In genomic region chr13:64402006-64402405, GRCm38 (mm10) we compare ENCODE assay signal across 10 mouse cellular contexts. TPM values are rescaled to one million over a fixed set of nuclear protein-coding genes. Genes with fewer than 3 reads are reported as not detected.
DNase-seq lines count a peak whose midpoint lies in the region; ATAC-seq lines count a peak whose summit lies in the region.
"Had no signal": no experiment of that assay in that cellular context is flagged by ENCODE, and none has a peak within 500 bp of the region (broad histone marks: within the 10 kb centered on the region; RNA-seq: fewer than 3 reads in every experiment).

No protein-coding gene starts in this region.

- H3K4me2 ChIP-seq in kidney, embryonic 15.5 days = no peak overlapping the region
- no peak overlapping the region for H3K4me2 ChIP-seq in midbrain, embryonic 14.5 days (ENCODE audit: low read length)
- no peak overlapping the region for H3K4me2 ChIP-seq in forebrain, embryonic 15.5 days (replicated peaks)

- H3K4me3 ChIP-seq in kidney, embryonic 15.5 days (replicated peaks) = no peak overlapping the region
- H3K4me3 ChIP-seq in macrophage (ENCODE audit: inconsistent target) = no peak overlapping the region
- H3K4me3 ChIP-seq in midbrain, embryonic 14.5 days (replicated peaks; ENCODE audit: low read depth, low read length) = no peak overlapping the region
- H3K4me3 ChIP-seq in forebrain, embryonic 15.5 days = no peak overlapping the region
- H3K4me3 ChIP-seq: hindbrain, embryonic 10.5 days had no signal

- intact Hi-C loops in heart, postnatal 14 days (cut with DNase I) = no loop called here

- DNase-seq in kidney, postnatal 4 days = no peak
- peak; percentile 29 for DNase-seq in brain, adult 2 months (ENCODE audit: low read depth, low spot score)
- peak; percentile 15 to 16 for DNase-seq in heart, postnatal 14 days
- DNase-seq in midbrain, embryonic 14.5 days = no peak
- no peak for DNase-seq in neural tube, embryonic 10.5 days (ENCODE audit: extremely low spot score, low spot score)
- DNase-seq: retina, postnatal 1 day had no signal

- 0 out of 2 replicates have a peak overlapping the region, but pooled peaks have one; percentile 42 for H3K27ac ChIP-seq in kidney, embryonic 15.5 days
- peak overlapping the region; percentile 89 for H3K27ac ChIP-seq in macrophage
- H3K27ac ChIP-seq in midbrain, embryonic 14.5 days (replicated peaks; ENCODE audit: low read depth, low read length) = no peak overlapping the region
- H3K27ac ChIP-seq in forebrain, embryonic 15.5 days (replicated peaks) = no peak overlapping the region
- H3K27ac ChIP-seq: hindbrain, embryonic 10.5 days had no signal

- no peaks in the 10 kb centered on the region for H3K27me3 ChIP-seq in kidney, embryonic 15.5 days
- no peaks in the 10 kb centered on the region for H3K27me3 ChIP-seq in midbrain, embryonic 14.5 days (ENCODE audit: control insufficient read depth, insufficient read depth, low read length)
- no peaks in the 10 kb centered on the region for H3K27me3 ChIP-seq in forebrain, embryonic 15.5 days

- H3K36me3 ChIP-seq in kidney, embryonic 15.5 days = no peaks in the 10 kb centered on the region
- H3K36me3 ChIP-seq in macrophage (ENCODE audit: inconsistent target) = no peaks in the 10 kb centered on the region
- no peaks in the 10 kb centered on the region for H3K36me3 ChIP-seq in midbrain, embryonic 14.5 days (ENCODE audit: control insufficient read depth, insufficient read depth, low read length)
- no peaks in the 10 kb centered on the region for H3K36me3 ChIP-seq in forebrain, embryonic 15.5 days
- H3K36me3 ChIP-seq: hindbrain, embryonic 10.5 days had no signal

- no peak for ATAC-seq in kidney, embryonic 15.5 days (replicated peaks; ENCODE audit: low FRiP score)
- no peak for ATAC-seq in midbrain, embryonic 14.5 days (ENCODE audit: low FRiP score, low TSS enrichment)
- no peak for ATAC-seq in forebrain, embryonic 15.5 days (replicated peaks)

- WGBS in kidney, embryonic 15.5 days = 45% methylated on average over 3 of the region's 3 CpGs
- 0% methylated on average over 3 of the region's 3 CpGs for WGBS in macrophage (ENCODE audit: missing documents)
- WGBS in midbrain, embryonic 14.5 days = 89% methylated on average over 3 of the region's 3 CpGs
- 77% methylated on average over 3 of the region's 3 CpGs for WGBS in forebrain, embryonic 15.5 days

- peaks cover 19% of the 10 kb centered on the region for H3K4me1 ChIP-seq in kidney, embryonic 15.5 days
- no peaks in the 10 kb centered on the region for H3K4me1 ChIP-seq in midbrain, embryonic 14.5 days (ENCODE audit: control insufficient read depth, insufficient read depth, low read length)
- H3K4me1 ChIP-seq in forebrain, embryonic 15.5 days = no peaks in the 10 kb centered on the region

- H3K79me2 ChIP-seq in macrophage (ENCODE audit: inconsistent target) = no peaks in the 10 kb centered on the region

- H3K9me3 ChIP-seq in kidney, embryonic 15.5 days (replicated peaks) = no peaks in the 10 kb centered on the region
- H3K9me3 ChIP-seq in midbrain, embryonic 14.5 days (ENCODE audit: control insufficient read depth, low read length) = no peaks in the 10 kb centered on the region
- no peaks in the 10 kb centered on the region for H3K9me3 ChIP-seq in forebrain, embryonic 15.5 days
- H3K9me3 ChIP-seq: hindbrain, embryonic 10.5 days had no signal

- H3K9ac ChIP-seq in kidney, embryonic 15.5 days = no peak overlapping the region
- no peak overlapping the region for H3K9ac ChIP-seq in midbrain, embryonic 14.5 days (replicated peaks; ENCODE audit: low read length)
- H3K9ac ChIP-seq in forebrain, embryonic 15.5 days (replicated peaks) = no peak overlapping the region

RNA-seq across cellular contexts. Expression of gene Cdk20, which starts 30.1 kb away (rescaled TPM):
- 10.4 and 12.8 TPM in 2 replicates for polyA plus RNA-seq in kidney, embryonic 15.5 days (2015; fragmentation: Nextera tagmentation; extraction: Ambion mirVana)
- 1 to 10 TPM; 3.4 to 5.0 TPM for total RNA-seq in heart, postnatal 14 days (2021)
- 10 to 100 TPM in 21 of 26 experiments, 1 to 10 TPM in 5; 4.9 to 56.3 (median 17.3) TPM for total RNA-seq in macrophage (2018; cell fraction: chromatin; rRNA removed)
- 10 to 100 TPM in 4 of 26 experiments, 1 to 10 TPM in 22; 2.5 to 12.5 (median 5.6) TPM for total RNA-seq in macrophage (2018; cell fraction: cytosol; rRNA removed)
- total RNA-seq in macrophage (2018; cell fraction: nucleus; rRNA removed) = 10 to 100 TPM in 16 of 26 experiments, 1 to 10 TPM in 10; 2.7 to 45.9 (median 13.0) TPM
- 11.3 to 20.3 TPM (median 11.6 TPM) in 3 replicates for polyA plus RNA-seq in macrophage (2018)
- 20.2 and 22.0 TPM in 2 replicates for polyA plus RNA-seq in midbrain, embryonic 14.5 days (2014; fragmentation: Nextera tagmentation; extraction: Ambion mirVana)
- polyA plus RNA-seq in forebrain, embryonic 15.5 days (2015; fragmentation: Nextera tagmentation; extraction: Ambion mirVana) = 25.1 and 25.4 TPM in 2 replicates

RNA-seq across cellular contexts. Expression of gene Ctsl, which starts 31.3 kb away (rescaled TPM):
- 306 and 318 TPM in 2 replicates for polyA plus RNA-seq in kidney, embryonic 15.5 days (2015; fragmentation: Nextera tagmentation; extraction: Ambion mirVana)
- 100 to 1,000 TPM; 260 to 267 TPM for total RNA-seq in heart, postnatal 14 days (2021)
- 100 to 1,000 TPM in 15 of 26 experiments, 10 to 100 TPM in 11; 28.8 to 498 (median 136) TPM for total RNA-seq in macrophage (2018; cell fraction: chromatin; rRNA removed)
- total RNA-seq in macrophage (2018; cell fraction: cytosol; rRNA removed) = 1,000 to 10,000 TPM in 1 of 26 experiments, 100 to 1,000 TPM in 25; 292 to 1,007 (median 547) TPM
- total RNA-seq in macrophage (2018; cell fraction: nucleus; rRNA removed) = 1,000 to 10,000 TPM in 1 of 26 experiments, 100 to 1,000 TPM in 25; 266 to 1,797 (median 504) TPM
- polyA plus RNA-seq in macrophage (2018) = 822 to 3,190 TPM (median 998 TPM) in 3 replicates
- polyA plus RNA-seq in midbrain, embryonic 14.5 days (2014; fragmentation: Nextera tagmentation; extraction: Ambion mirVana) = 117 and 130 TPM in 2 replicates
- polyA plus RNA-seq in forebrain, embryonic 15.5 days (2015; fragmentation: Nextera tagmentation; extraction: Ambion mirVana) = 101 and 112 TPM in 2 replicates

Comparison
In these comparisons a context has a peak if more than half of its experiments do, and no peak if none do; other contexts are left out.
1. H3K27ac ChIP-seq: peak in kidney, embryonic 15.5 days (single experiment) and macrophage (single experiment); none in midbrain, embryonic 14.5 days (single experiment) and forebrain, embryonic 15.5 days (single experiment).
2. DNase-seq: peak in brain, adult 2 months (single experiment) and heart, postnatal 14 days (2 of 2); none in kidney, postnatal 4 days (0 of 2), midbrain, embryonic 14.5 days (single experiment) and neural tube, embryonic 10.5 days (single experiment).